Comparison of ENCODE assay signal across 12 mouse cellular contexts in the genomic region with DNA sequence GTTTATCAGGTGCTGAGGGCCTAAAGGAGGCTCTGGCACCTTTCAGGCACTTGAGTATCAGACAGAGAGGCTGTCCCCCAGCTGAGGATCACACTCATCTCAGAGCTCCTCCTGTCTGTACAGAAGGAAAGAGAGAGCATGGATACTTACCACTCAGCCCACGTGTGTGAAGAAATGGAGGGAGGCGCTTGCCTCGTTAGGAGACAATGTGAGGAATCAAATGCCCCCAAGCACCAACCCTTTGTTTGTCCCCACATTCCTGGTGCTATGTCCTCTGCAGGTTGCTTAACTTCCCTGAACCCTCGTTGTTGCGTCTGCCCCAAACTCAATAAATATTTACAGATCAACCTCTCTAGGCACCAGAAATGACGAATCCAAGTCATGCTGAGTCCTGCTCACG. TPM values are rescaled to one million over a fixed set of nuclear protein-coding genes. Genes with fewer than 3 reads are reported as not detected.
DNase-seq lines count a peak whose midpoint lies in the region; ATAC-seq and TF ChIP-seq lines count a peak whose summit lies in the region.
"Had no signal": no experiment of that assay in that cellular context is flagged by ENCODE, and none has a peak within 500 bp of the region (broad histone marks: within the 10 kb centered on the region; RNA-seq: fewer than 3 reads in every experiment).

No protein-coding gene starts in this region.

- 31% methylated on average over 7 of the region's 7 CpGs for WGBS in limb, embryonic 14.5 days

- H3K4me1 ChIP-seq in bone marrow macrophage, adult 2 months (ENCODE audit: control insufficient read depth, insufficient read depth, low read length): peaks cover 61% of the 10 kb centered on the region
- H3K4me1 ChIP-seq in limb, embryonic 14.5 days (ENCODE audit: control insufficient read depth, insufficient read depth, low read length): peaks cover 61% of the 10 kb centered on the region

- no peaks in the 10 kb centered on the region for H3K9me3 ChIP-seq in limb, embryonic 14.5 days (ENCODE audit: control insufficient read depth, low read length)

- peak overlapping the region; percentile 97 for H3K4me2 ChIP-seq in limb, embryonic 14.5 days (replicated peaks; ENCODE audit: low read depth, low read length, severe bottlenecking)

- no peak overlapping the region for H3K4me3 ChIP-seq in left cerebral cortex, adult 2 months
- H3K4me3 ChIP-seq in bone marrow macrophage, adult 2 months (ENCODE audit: insufficient read depth, low read length): no peak overlapping the region
- H3K4me3 ChIP-seq in limb, embryonic 14.5 days (replicated peaks; ENCODE audit: low read length): no peak overlapping the region
- H3K4me3 ChIP-seq: layer of hippocampus, adult 2 months had no signal

- TF ChIP-seq CTCF in left cerebral cortex, adult 2 months (IDR thresholded peaks at IDR 0.05): no peak
- no peak for TF ChIP-seq CTCF in bone marrow macrophage, adult 2 months (IDR thresholded peaks at IDR 0.05; ENCODE audit: low read depth, low read length)

- H3K36me3 ChIP-seq in limb, embryonic 14.5 days (ENCODE audit: control insufficient read depth, insufficient read depth, low read length): peaks cover 18% of the 10 kb centered on the region

- ATAC-seq in CD4-positive, CD25-positive, alpha-beta regulatory T cell, adult 4 months: no peak
- no peak for ATAC-seq in limb, embryonic 14.5 days (ENCODE audit: low FRiP score, low read depth)

- no peak for TF ChIP-seq POLR2A in bone marrow macrophage, adult 2 months (IDR thresholded peaks at IDR 0.05; ENCODE audit: borderline replicate concordance, low read depth, low read length)
- TF ChIP-seq POLR2A in limb, embryonic 14.5 days (IDR thresholded peaks at IDR 0.05; ENCODE audit: borderline replicate concordance, extremely low read depth, insufficient read depth, insufficient read length): no peak

- H3K27ac ChIP-seq in left cerebral cortex, adult 2 months: peak overlapping the region; percentile 1; the same call in 1 of the 2 replicates
- peak overlapping the region; percentile 11 for H3K27ac ChIP-seq in bone marrow macrophage, adult 2 months (ENCODE audit: insufficient read depth, low read depth, low read length)
- 0 out of 2 replicates have a peak overlapping the region, but pooled peaks have one; percentile 28 for H3K27ac ChIP-seq in limb, embryonic 14.5 days (replicated peaks; ENCODE audit: low read depth, low read length)

- H3K27me3 ChIP-seq in limb, embryonic 14.5 days (ENCODE audit: control insufficient read depth, insufficient read depth, low read length): no peaks in the 10 kb centered on the region

- intact Hi-C loops in left cerebral cortex, adult 2 months (cut with DNase I): no loop called here

- peak; percentile 45 for DNase-seq in CD4-positive, CD25-positive, alpha-beta regulatory T cell, adult 2 months (ENCODE audit: low read depth, low spot score)
- DNase-seq in left cerebral cortex, adult 2 months (ENCODE audit: extremely low spot score in 1 of 2, low spot score in 2 of 2): no peak
- DNase-seq in left cerebral cortex, adult 9 months (ENCODE audit: low spot score in 2 of 2): no peak
- DNase-seq in limb, embryonic 14.5 days (ENCODE audit: low spot score): no peak
- no peak for DNase-seq in cerebellum, adult 11-12 months
- no peak for DNase-seq in cerebellum, adult 18-20 months
- DNase-seq: cerebellum, adult 8-10 months; right cerebral cortex, postnatal 25 days; thymus, postnatal 25 days had no signal

- no peak overlapping the region; the same call in 1 of the 2 replicates for H3K9ac ChIP-seq in limb, embryonic 14.5 days (ENCODE audit: low read depth, low read length, severe bottlenecking)

RNA-seq across cellular contexts. Expression of gene Socs3, which starts 4.8 kb away (rescaled TPM):
- polyA plus RNA-seq in CD4-positive, CD25-positive, alpha-beta regulatory T cell, adult 4 months (2017; shearing (Covaris generic)): 10 to 100 TPM; 34.4 to 35.5 TPM
- total RNA-seq in left cerebral cortex, adult 2 months (2021): 1 to 10 TPM; 4.4 to 6.1 TPM
- polyA plus RNA-seq in bone marrow macrophage, adult 2 months (2012; ENCODE audit: insufficient read depth, insufficient read length, missing spikeins): 6.9 and 7.1 TPM in 2 replicates
- 18.4 and 21.3 TPM in 2 replicates for polyA plus RNA-seq in limb, embryonic 14.5 days (2012; rRNA removed)
- polyA plus RNA-seq in limb, embryonic 14.5 days (2014; fragmentation: Nextera tagmentation; extraction: Ambion mirVana): 6.4 and 8.6 TPM in 2 replicates

RNA-seq across cellular contexts. Expression of gene Pgs1, which starts 21.0 kb away (rescaled TPM):
- polyA plus RNA-seq in CD4-positive, CD25-positive, alpha-beta regulatory T cell, adult 4 months (2017; shearing (Covaris generic)): 10 to 100 TPM; 34.3 to 38.8 TPM
- 10 to 100 TPM; 83.3 to 85.5 TPM for total RNA-seq in left cerebral cortex, adult 2 months (2021)
- polyA plus RNA-seq in bone marrow macrophage, adult 2 months (2012; ENCODE audit: insufficient read depth, insufficient read length, missing spikeins): 35.4 and 37.1 TPM in 2 replicates
- polyA plus RNA-seq in limb, embryonic 14.5 days (2012; rRNA removed): 36.2 and 41.7 TPM in 2 replicates
- 30.5 and 35.9 TPM in 2 replicates for polyA plus RNA-seq in limb, embryonic 14.5 days (2014; fragmentation: Nextera tagmentation; extraction: Ambion mirVana)
